ENCODE assay signal across 8 mouse cellular contexts in the genomic region with DNA sequence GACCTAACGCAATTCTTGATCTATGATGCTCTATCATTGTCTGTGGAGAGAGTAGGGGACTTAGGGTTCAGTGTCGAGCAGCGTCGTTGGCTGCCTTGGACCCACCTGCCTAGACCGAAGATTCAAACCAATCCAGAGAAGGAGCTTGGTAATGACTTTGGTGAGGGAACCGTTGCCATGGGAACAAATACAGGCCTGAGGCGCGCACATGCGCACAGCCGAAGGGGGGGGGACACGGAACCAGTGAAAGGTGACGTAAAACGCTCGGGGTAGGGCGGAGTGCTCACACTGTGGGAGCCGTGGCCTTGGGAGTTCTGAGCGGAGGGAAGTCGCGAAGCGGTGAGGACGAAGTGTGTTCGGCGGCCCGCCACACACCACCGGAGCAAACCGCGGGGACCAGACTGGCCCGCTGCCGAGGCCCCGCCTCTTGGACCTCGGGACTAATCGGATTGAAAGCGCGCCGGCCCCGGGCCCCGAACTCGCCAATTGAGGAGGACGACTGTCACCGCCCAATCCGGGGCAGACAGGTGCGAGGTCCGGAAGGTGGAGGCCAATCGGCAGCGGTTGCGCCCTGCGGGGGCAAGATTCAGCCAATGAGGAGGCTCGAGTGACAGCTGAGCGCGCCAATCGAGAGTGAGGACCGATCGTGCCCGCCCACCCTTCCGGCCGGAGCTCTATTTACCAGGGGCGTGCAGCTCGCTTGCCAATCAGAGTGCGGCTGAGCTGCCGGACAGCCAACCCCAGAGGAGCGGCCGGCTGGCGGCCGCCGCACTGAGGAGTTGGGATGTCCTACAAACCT. TPM values are rescaled to one million over a fixed set of nuclear protein-coding genes. Genes with fewer than 3 reads are reported as not detected.
DNase-seq lines count a peak whose midpoint lies in the region; ATAC-seq and TF ChIP-seq lines count a peak whose summit lies in the region.

TSS of gene Cdk2ap2 (plus strand) at position 541 of the 799 bp plus-strand sequence.

- peak; percentile 69 for ATAC-seq in frontal cortex, adult (ENCODE audit: low TSS enrichment)
- peak; percentile 91 for ATAC-seq in lung, postnatal 0 days

- peaks cover 37% of the 10 kb centered on the region for H3K27me3 ChIP-seq in hindbrain, embryonic 10.5 days (ENCODE audit: insufficient read depth, poor library complexity, severe bottlenecking)
- H3K27me3 ChIP-seq in lung, postnatal 0 days (replicated peaks; ENCODE audit: insufficient read depth, low read length): peaks cover 3% of the 10 kb centered on the region; the same call in 1 of the 2 replicates

- TF ChIP-seq CTCF in lung, postnatal 0 days (IDR thresholded peaks at IDR 0.05): no peak

- H3K4me2 ChIP-seq in lung, postnatal 0 days (replicated peaks; ENCODE audit: low read depth, low read length): peak within 1 kb of the TSS; percentile 55

- H3K4me1 ChIP-seq in hindbrain, embryonic 10.5 days (replicated peaks): peaks cover 54% of the 10 kb centered on the region
- peaks cover 19% of the 10 kb centered on the region; the same call in 1 of the 2 replicates for H3K4me1 ChIP-seq in lung, postnatal 0 days (ENCODE audit: insufficient read depth, low read depth, low read length)

- no peaks in the 10 kb centered on the region for H3K9me3 ChIP-seq in hindbrain, embryonic 10.5 days
- H3K9me3 ChIP-seq in lung, postnatal 0 days (ENCODE audit: low read length): no peaks in the 10 kb centered on the region

- 0 out of 2 replicates have a peak, but pooled peaks have one; percentile 57 for TF ChIP-seq EP300 in lung, postnatal 0 days (IDR thresholded peaks at IDR 0.05)

- peak; percentile 97 for DNase-seq in MN1 (ENCODE audit: low spot score)
- peak; percentile 100 for DNase-seq in cerebellum, adult 9-10 months
- DNase-seq in hindbrain, embryonic 10.5 days (ENCODE audit: low spot score): peak; percentile 100
- peak; percentile 99 for DNase-seq in layer of hippocampus, adult 9-11 months
- DNase-seq in lung, postnatal 0 days (ENCODE audit: low spot score): peak; percentile 98
- DNase-seq in ovary, postnatal 14 days (ENCODE audit: low spot score): peak; percentile 100
- peak; percentile 99 for DNase-seq in thymus, postnatal 14 days

- H3K9ac ChIP-seq in lung, postnatal 0 days (replicated peaks; ENCODE audit: low read depth): peak within 1 kb of the TSS; percentile 49

- peak within 1 kb of the TSS; percentile 78 for H3K4me3 ChIP-seq in hindbrain, embryonic 10.5 days
- H3K4me3 ChIP-seq in lung, postnatal 0 days (ENCODE audit: low read depth, low read length): peak within 1 kb of the TSS; percentile 53

- under 1% methylated on average over 65 of the region's 65 CpGs for WGBS in hindbrain, embryonic 10.5 days
- 1% methylated on average over 59 of the region's 65 CpGs for WGBS in lung, postnatal 0 days

- H3K36me3 ChIP-seq in hindbrain, embryonic 10.5 days: no peaks in the 10 kb centered on the region
- no peaks in the 10 kb centered on the region for H3K36me3 ChIP-seq in lung, postnatal 0 days (ENCODE audit: insufficient read depth, low read length)

- H3K27ac ChIP-seq in hindbrain, embryonic 10.5 days: peak within 1 kb of the TSS; percentile 94
- peak within 1 kb of the TSS; percentile 94 for H3K27ac ChIP-seq in lung, postnatal 0 days (ENCODE audit: low read length)

RNA-seq across cellular contexts. Expression of gene Cdk2ap2, which starts in this region (rescaled TPM):
- polyA plus RNA-seq in hindbrain, embryonic 10.5 days (2016; fragmentation: Nextera tagmentation; extraction: Ambion mirVana): 90.5 and 93.3 TPM in 2 replicates
- 154 and 164 TPM in 2 replicates for polyA plus RNA-seq in lung, postnatal 0 days (2015; fragmentation: Nextera tagmentation; extraction: Ambion mirVana)

Comparison
In these comparisons a context has a peak if more than half of its experiments do, and no peak if none do; other contexts are left out.
1. Peak in every context shown above with its lines: DNase-seq, ATAC-seq, H3K4me3 ChIP-seq and H3K27ac ChIP-seq.